Mouse (Mus musculus) MEL (cell line): ENCODE results near the gene Grk3. TPM values are rescaled to one million over a fixed set of nuclear protein-coding genes. Genes with fewer than 3 reads are reported as not detected.
A peak's percentile ranks its signal among the peaks of the same experiment; 100 is the strongest.

Experiments
- DNase-seq: peaks from one replicate; pipeline ENCODE4 v3.0.0; 2011; ENCODE audit warnings: low read depth, low spot score
- H3K27ac ChIP-seq: 2 replicates; pipeline ENCODE4 v1.5.1; 2012; ENCODE audit warnings: low read depth, mild to moderate bottlenecking, control low read depth, low read length, moderate library complexity; ENCODE audit not compliant: control insufficient read depth
- H3K27me3 ChIP-seq, 2 experiments: fragments of 150-350 bp in 1 of 2; sonication (generic) in 1 of 2; 2 replicates each; pipeline ENCODE4 v1.6.1; 2012; ENCODE audit warnings: low read length in 2 of 2, mild to moderate bottlenecking in 2 of 2, improper control_type of control experiment in 1 of 2, moderate library complexity in 1 of 2; ENCODE audit not compliant: insufficient read depth in 2 of 2, control insufficient read depth in 1 of 2
- H3K36me3 ChIP-seq, 2 experiments: 2 replicates each; pipeline ENCODE4 v1.6.1; 2012 to 2014; ENCODE audit warnings: low read length in 2 of 2, improper control_type of control experiment in 1 of 2, inconsistent platforms in 1 of 2, mild to moderate bottlenecking in 1 of 2; ENCODE audit not compliant: insufficient read depth in 2 of 2, control insufficient read depth in 1 of 2
- H3K4me1 ChIP-seq, 2 experiments: fragments of 150-350 bp in 1 of 2; sonication (generic) in 1 of 2; 2 replicates each; pipeline ENCODE4 v1.6.1; 2012; ENCODE audit warnings: low read length in 2 of 2, improper control_type of control experiment in 1 of 2, mild to moderate bottlenecking in 1 of 2; ENCODE audit not compliant: insufficient read depth in 2 of 2, control insufficient read depth in 1 of 2
- H3K4me3 ChIP-seq, 2 experiments: fragments of 150-350 bp in 1 of 2; sonication (generic) in 1 of 2; 2 replicates each; pipeline ENCODE4 v1.5.1; 2012; ENCODE audit warnings: low read depth in 2 of 2, low read length in 2 of 2, mild to moderate bottlenecking in 2 of 2, moderate library complexity in 2 of 2, control low read depth in 1 of 2, improper control_type of control experiment in 1 of 2; ENCODE audit not compliant: control insufficient read depth in 1 of 2, insufficient read depth in 1 of 2
- H3K79me2 ChIP-seq: 2 replicates; pipeline ENCODE4 v1.6.1; 2012; ENCODE audit warnings: mild to moderate bottlenecking, low read length, moderate library complexity; ENCODE audit not compliant: control insufficient read depth, poor library complexity, insufficient read depth
- H3K9ac ChIP-seq: 2 replicates; pipeline ENCODE4 v1.6.1; 2012; ENCODE audit warnings: low read depth, mild to moderate bottlenecking, control low read depth, low read length, moderate library complexity; ENCODE audit not compliant: control insufficient read depth, poor library complexity, severe bottlenecking
- H3K9me3 ChIP-seq: fragments of 150-350 bp; sonication (generic); replicated peaks from 2 replicates; pipeline ENCODE4 v1.6.1; 2012; ENCODE audit warnings: mild to moderate bottlenecking, low read length, improper control_type of control experiment, moderate library complexity; ENCODE audit not compliant: insufficient read depth
- BHLHE40 ChIP-seq: IDR thresholded peaks from 2 replicates; pipeline ENCODE4 v1.6.1; 2012; ENCODE audit warnings: low read depth, mild to moderate bottlenecking, inconsistent platforms, low read length, improper control_type of control experiment, borderline replicate concordance
- CHD1 ChIP-seq: IDR thresholded peaks from 2 replicates; pipeline ENCODE4 v1.6.1; 2012; ENCODE audit warnings: low read depth, mild to moderate bottlenecking, inconsistent platforms, low read length, improper control_type of control experiment
- CHD2 ChIP-seq: IDR thresholded peaks from 2 replicates; pipeline ENCODE4 v1.6.1; 2011; ENCODE audit warnings: low read length, improper control_type of control experiment
- CTCF ChIP-seq, 3 experiments: IDR thresholded peaks in 2 of 3; conservative IDR thresholded peaks in 1 of 3; 2 replicates each; pipeline ENCODE4 v1.5.1; 2011 to 2012; ENCODE audit warnings: low read length in 3 of 3, low read depth in 2 of 3, mild to moderate bottlenecking in 2 of 3, improper control_type of control experiment in 1 of 3, inconsistent platforms in 1 of 3, mixed read lengths in 1 of 3, moderate library complexity in 1 of 3; ENCODE audit not compliant: control insufficient read depth in 1 of 3, insufficient read depth in 1 of 3, poor library complexity in 1 of 3, severe bottlenecking in 1 of 3
- HCFC1 ChIP-seq: IDR thresholded peaks from 2 replicates; pipeline ENCODE4 v1.6.1; 2012; ENCODE audit warnings: low read depth, mild to moderate bottlenecking, inconsistent platforms, low read length, improper control_type of control experiment, moderate library complexity
- MEF2A ChIP-seq: IDR thresholded peaks from 2 replicates; pipeline ENCODE4 v1.6.1; 2014; ENCODE audit warnings: low read depth, mild to moderate bottlenecking, inconsistent platforms, low read length, improper control_type of control experiment; ENCODE audit not compliant: poor library complexity, insufficient replicate concordance, severe bottlenecking; ENCODE audit errors: extremely low read depth
- MYB ChIP-seq: IDR thresholded peaks from 2 replicates; pipeline ENCODE4 v1.6.1; 2011; ENCODE audit warnings: mild to moderate bottlenecking, low read depth, low read length, improper control_type of control experiment
- MYC ChIP-seq: IDR thresholded peaks from 2 replicates; pipeline ENCODE4 v1.6.1; 2011; ENCODE audit warnings: low read depth, mild to moderate bottlenecking, low read length, improper control_type of control experiment, moderate library complexity
- NELFE ChIP-seq: IDR thresholded peaks from 2 replicates; pipeline ENCODE4 v1.6.1; 2011; ENCODE audit warnings: low read depth, low read length, improper control_type of control experiment
- POLR2A ChIP-seq, 2 experiments: IDR thresholded peaks; 2 replicates each; pipeline ENCODE4 v1.6.1; 2011 to 2012; ENCODE audit warnings: low read length in 2 of 2, mild to moderate bottlenecking in 2 of 2, control low read depth in 1 of 2, improper control_type of control experiment in 1 of 2, low read depth in 1 of 2, moderate library complexity in 1 of 2; ENCODE audit not compliant: control insufficient read depth in 1 of 2, insufficient read depth in 1 of 2, poor library complexity in 1 of 2
- RAD21 ChIP-seq: IDR thresholded peaks from 2 replicates; pipeline ENCODE4 v1.6.1; 2011; ENCODE audit warnings: mild to moderate bottlenecking, low read depth, low read length, improper control_type of control experiment
- TAL1 ChIP-seq: IDR thresholded peaks from 2 replicates; pipeline ENCODE4 v1.6.1; 2012; ENCODE audit warnings: mild to moderate bottlenecking, inconsistent platforms, low read length, moderate library complexity, mixed read lengths
- TCF12 ChIP-seq: IDR thresholded peaks from 2 replicates; pipeline ENCODE4 v1.6.1; 2014; ENCODE audit warnings: low read depth, mild to moderate bottlenecking, inconsistent platforms, low read length, improper control_type of control experiment, moderate library complexity
- USF1 ChIP-seq: IDR thresholded peaks from 2 replicates; pipeline ENCODE4 v1.6.1; 2014; ENCODE audit warnings: low read depth, mild to moderate bottlenecking, inconsistent platforms, low read length, improper control_type of control experiment, moderate library complexity
- ZC3H11A ChIP-seq: IDR thresholded peaks from 2 replicates; pipeline ENCODE4 v1.6.1; 2012; ENCODE audit warnings: low read depth, mild to moderate bottlenecking, inconsistent platforms, low read length, improper control_type of control experiment
- ZKSCAN1 ChIP-seq: IDR thresholded peaks from 2 replicates; pipeline ENCODE4 v1.6.1; 2012; ENCODE audit warnings: low read depth, mild to moderate bottlenecking, inconsistent platforms, low read length, improper control_type of control experiment, moderate library complexity
- polyA plus RNA-seq, 2 experiments: library from polyadenylated mRNA; stranded (reverse) in 1 of 2; unstranded in 1 of 2; fragments of >175 nt in 1 of 2; fragments of >200 nt in 1 of 2; gene quantifications; 2 replicates each; pipeline versions ENCODE4 v1.2.1 to v1.2.4; 2012; ENCODE audit warnings: low replicate concordance in 2 of 2, low read depth in 1 of 2; ENCODE audit not compliant: insufficient read length in 2 of 2, insufficient read depth in 1 of 2, missing spikeins in 1 of 2
- total RNA-seq: library from RNA; depleted of rRNA; stranded (reverse); fragments of 300-350 nt; gene quantifications from 2 replicates; pipeline ENCODE4 v1.2.3, GENCODE M21; 2012; rRNA removed

The Grk3 gene
- 0.10 TPM in 1 of 2 replicates, not detected in the other for total RNA-seq
- polyA plus RNA-seq = not detected

DNA sequence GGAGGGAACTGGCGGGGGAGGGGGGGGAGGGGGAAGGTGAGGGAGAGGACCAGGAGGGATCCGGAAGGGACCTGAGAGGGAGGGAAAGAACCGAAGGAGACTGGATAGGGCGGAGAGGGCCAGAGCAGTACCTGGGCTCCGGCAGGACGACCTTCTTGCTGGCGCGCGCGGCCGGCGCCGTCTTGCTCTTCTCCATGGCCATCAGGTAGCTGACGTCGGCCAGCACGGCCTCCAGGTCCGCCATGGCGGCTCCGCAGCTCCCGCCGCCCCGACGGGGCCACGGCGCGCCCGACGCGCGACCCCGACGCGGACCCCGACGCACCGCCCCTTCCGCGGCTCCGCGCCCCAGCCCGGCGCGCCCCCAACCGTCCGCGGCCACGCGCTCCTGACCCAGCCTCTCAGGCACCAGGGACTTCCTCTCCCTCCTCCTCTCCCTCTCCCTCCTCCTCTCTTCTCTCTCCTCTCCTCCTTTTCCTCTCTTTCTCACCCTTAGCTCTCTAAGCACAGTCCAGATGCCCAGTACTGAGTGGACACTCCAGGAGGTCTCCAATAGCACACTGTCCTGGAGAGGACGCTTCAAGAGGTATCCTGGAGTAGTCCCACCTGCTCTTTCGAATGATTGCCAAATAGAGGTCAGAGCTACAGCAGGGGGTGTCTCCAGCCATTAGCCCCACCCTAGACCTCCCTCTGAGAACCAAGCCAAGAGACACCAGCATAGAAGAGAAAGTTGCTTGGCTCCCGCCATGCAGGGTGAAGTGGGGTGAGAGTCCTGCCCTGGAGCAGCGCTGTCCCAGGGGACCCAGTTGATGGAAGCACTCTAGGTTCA is at the start of gene Grk3:
Grk3 (minus strand) TSS at position 556 of the 826 bp plus-strand sequence.
- no peaks in the 10 kb centered on the region for H3K27me3 ChIP-seq
- H3K9ac ChIP-seq = no peak within 1 kb of the TSS
- TF ChIP-seq TAL1 = no peak
- no peak for TF ChIP-seq HCFC1
- TF ChIP-seq POLR2A (IDR thresholded peaks at IDR 0.05; ENCODE audit: control insufficient read depth in 1 of 2, insufficient read depth in 1 of 2, low read depth in 1 of 2, low read length in 2 of 2, poor library complexity in 1 of 2) = no peak
- TF ChIP-seq NELFE = no peak
- no peaks in the 10 kb centered on the region for H3K4me1 ChIP-seq
- H3K27ac ChIP-seq = no peak within 1 kb of the TSS
- H3K36me3 ChIP-seq = no peaks in the 10 kb centered on the region
- H3K4me3 ChIP-seq = no peak within 1 kb of the TSS
- no peaks in the 10 kb centered on the region for H3K9me3 ChIP-seq
- H3K79me2 ChIP-seq = no peaks in the 10 kb centered on the region
- DNase-seq = no peak

DNA sequence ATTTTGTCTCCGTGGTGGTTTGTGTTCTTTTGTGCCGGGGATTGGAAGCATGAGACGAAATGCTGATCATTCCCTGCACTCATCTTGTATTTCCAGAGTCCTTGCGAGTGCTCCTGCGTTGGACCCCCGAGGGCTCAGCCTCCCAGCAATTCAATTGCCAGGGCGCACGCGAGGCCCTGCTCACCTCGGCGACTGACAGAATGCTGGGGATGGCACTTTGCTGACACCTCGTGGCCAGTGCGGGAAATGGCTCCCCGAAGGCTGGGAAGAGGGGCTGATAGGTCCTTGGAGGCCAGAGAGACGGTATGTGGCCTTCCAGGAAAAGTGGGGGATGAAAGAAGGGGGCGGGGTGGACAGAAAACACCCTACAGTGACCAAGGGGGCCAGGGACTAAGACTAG is 38.7 kb upstream of the Grk3 start:
- DNase-seq = no peak
- H3K27me3 ChIP-seq = no peaks in the 10 kb centered on the region

GRCm38 (mm10) chr5:113050581-113051185 is 35.1 kb upstream of the Grk3 start:
- no peak overlapping the region for H3K9ac ChIP-seq
- H3K4me3 ChIP-seq = no peak overlapping the region
- H3K79me2 ChIP-seq = no peaks in the 10 kb centered on the region
- H3K27ac ChIP-seq = no peak overlapping the region
- no peaks in the 10 kb centered on the region for H3K27me3 ChIP-seq
- no peak for DNase-seq
- H3K36me3 ChIP-seq = no peaks in the 10 kb centered on the region
- no peak for TF ChIP-seq MYC
- TF ChIP-seq RAD21 = no peak
- no peak for TF ChIP-seq MYB
- no peak for TF ChIP-seq POLR2A (IDR thresholded peaks at IDR 0.05; ENCODE audit: control insufficient read depth in 1 of 2, insufficient read depth in 1 of 2, low read depth in 1 of 2, low read length in 2 of 2, poor library complexity in 1 of 2)
- no peak for TF ChIP-seq TCF12
- TF ChIP-seq CHD1 = no peak
- TF ChIP-seq NELFE = no peak
- no peak for TF ChIP-seq ZC3H11A
- no peak for TF ChIP-seq CTCF (IDR thresholded peaks at IDR 0.05 in 2 of 3, conservative IDR thresholded peaks at IDR 0.05 in 1 of 3; ENCODE audit: control insufficient read depth in 1 of 3, insufficient read depth in 1 of 3, low read depth in 2 of 3, low read length in 3 of 3, poor library complexity in 1 of 3, severe bottlenecking in 1 of 3)
- no peak for TF ChIP-seq HCFC1
- TF ChIP-seq ZKSCAN1 = no peak
- TF ChIP-seq CHD2 = no peak
- TF ChIP-seq BHLHE40 = no peak
- TF ChIP-seq MEF2A = no peak
- TF ChIP-seq USF1 = no peak
- no peak for TF ChIP-seq TAL1
- TF ChIP-seq, all 39 proteins: peak for 0
- Histone ChIP-seq H3K9me3 (no peaks in the 10 kb centered on the region), H3K4me1 (no peaks in the 10 kb centered on the region)

More for the DNA sequence above, 38.7 kb upstream of the Grk3 start:
- Histone ChIP-seq H3K4me3 (no peak overlapping the region), H3K9ac (no peak overlapping the region), H3K4me1 (no peaks in the 10 kb centered on the region), H3K9me3 (no peaks in the 10 kb centered on the region), H3K27ac (no peak overlapping the region), H3K79me2 (no peaks in the 10 kb centered on the region), H3K36me3 (no peaks in the 10 kb centered on the region)
- no peak for TF ChIP-seq POLR2A (IDR thresholded peaks at IDR 0.05; ENCODE audit: control insufficient read depth in 1 of 2, insufficient read depth in 1 of 2, low read depth in 1 of 2, low read length in 2 of 2, poor library complexity in 1 of 2)
- TF ChIP-seq CTCF (IDR thresholded peaks at IDR 0.05 in 2 of 3, conservative IDR thresholded peaks at IDR 0.05 in 1 of 3; ENCODE audit: control insufficient read depth in 1 of 3, insufficient read depth in 1 of 3, low read depth in 2 of 3, low read length in 3 of 3, poor library complexity in 1 of 3, severe bottlenecking in 1 of 3) = peak in 2 of 3 experiments; percentile 8 to 37; a peak in 2 of 6 replicates
